Mouse (Mus musculus) mouse embryonic stem cell (cell line): Measurements from ENCODE around the gene Klf9.

Source experiments
- in situ Hi-C, 2 experiments: fragments of 300-500 bp; cut with MboI; formaldehyde crosslinking; loops; 1 replicate in 1 of 2; 3 replicates in 1 of 2; pipeline ENCODE4 v1.14.3; 2019 to 2020; ENCODE audit warnings: low sequenced_read_pairs in 2 of 2, low pct_unique_long_range_greater_than_20kb in 1 of 2, mixed read lengths in 1 of 2; ENCODE audit not compliant: unreplicated experiment in 1 of 2

The Klf9 gene

DNA sequence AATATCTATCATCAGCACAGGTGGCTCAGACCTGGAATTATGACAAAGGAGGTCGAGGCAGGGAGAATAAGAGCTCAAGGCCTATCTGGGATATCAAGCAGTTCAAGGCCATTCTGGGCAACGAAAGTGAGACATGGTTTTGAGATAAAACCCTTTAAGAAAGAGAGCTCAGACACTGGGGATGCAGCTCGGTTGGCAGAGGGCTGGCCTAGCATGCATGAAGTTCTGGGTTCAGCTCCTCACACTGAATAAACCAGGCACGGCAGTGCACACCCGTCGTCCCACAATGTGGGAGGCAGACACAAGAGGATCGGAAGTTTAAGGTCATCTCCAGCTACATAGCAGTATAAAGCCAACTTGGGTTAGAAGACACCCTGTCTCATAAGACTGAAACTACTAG is 48.0 kb downstream of the Klf9 start:
- in situ Hi-C loops: no loop called here

DNA sequence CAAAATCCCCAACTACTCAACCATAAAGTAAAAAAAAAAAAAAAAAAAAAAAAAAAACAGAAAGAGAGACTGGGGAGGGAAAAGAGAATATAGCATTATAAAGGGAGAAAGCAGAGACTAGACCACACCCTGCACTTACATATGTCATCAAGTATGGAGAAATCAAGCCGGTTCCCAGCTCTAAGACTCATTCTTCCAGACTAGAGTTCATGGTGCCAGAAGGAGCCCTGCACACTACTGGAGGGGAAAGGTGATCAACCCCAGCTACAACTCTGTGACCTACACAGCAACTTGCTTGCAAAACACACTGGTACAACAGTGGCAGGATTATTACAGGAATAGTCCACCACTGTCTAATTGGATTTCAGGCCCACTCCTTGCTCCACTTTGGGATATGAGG is 48.7 kb downstream of the Klf9 start:
- in situ Hi-C loops: no loop called here

DNA sequence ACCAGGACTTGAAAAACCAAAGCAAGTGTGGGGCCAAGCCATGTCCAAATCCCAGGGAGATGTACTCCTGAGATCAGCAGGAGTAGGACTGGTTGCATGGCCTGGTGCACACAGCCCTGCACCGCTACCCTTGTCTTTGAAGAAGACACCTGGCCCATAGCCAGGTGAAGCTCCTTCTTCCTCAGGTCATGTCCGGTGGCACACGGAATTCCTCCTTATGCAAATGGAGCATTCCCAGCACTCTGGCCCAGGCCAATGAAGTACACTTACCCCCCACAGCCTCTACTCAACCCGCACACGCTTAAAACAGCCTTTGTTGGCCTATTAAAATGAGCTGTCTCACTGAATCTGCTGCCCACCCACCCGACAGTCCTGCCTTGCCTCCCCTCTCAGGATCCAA is 50.5 kb downstream of the Klf9 start:
- in situ Hi-C loops: no loop called here

DNA sequence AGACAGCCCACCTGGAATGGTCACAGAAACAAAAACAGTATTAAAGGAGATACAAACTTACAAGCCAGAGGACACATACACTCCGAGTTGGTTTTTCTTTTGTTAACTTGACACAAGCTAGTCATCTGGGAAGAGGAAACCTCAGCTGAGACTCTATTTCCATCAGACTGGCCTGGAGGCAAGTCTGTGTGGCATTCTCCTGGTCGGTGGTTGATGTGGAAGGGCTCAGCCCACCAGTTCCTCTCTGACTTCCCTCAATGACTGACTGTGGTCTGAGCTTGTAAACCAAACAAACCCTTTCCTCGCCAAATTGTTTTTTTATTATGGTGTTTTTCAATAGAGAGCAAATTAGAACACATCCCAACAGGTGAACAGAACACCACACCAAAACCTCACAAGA is 52.0 kb downstream of the Klf9 start:
- in situ Hi-C loops: no loop called here

DNA sequence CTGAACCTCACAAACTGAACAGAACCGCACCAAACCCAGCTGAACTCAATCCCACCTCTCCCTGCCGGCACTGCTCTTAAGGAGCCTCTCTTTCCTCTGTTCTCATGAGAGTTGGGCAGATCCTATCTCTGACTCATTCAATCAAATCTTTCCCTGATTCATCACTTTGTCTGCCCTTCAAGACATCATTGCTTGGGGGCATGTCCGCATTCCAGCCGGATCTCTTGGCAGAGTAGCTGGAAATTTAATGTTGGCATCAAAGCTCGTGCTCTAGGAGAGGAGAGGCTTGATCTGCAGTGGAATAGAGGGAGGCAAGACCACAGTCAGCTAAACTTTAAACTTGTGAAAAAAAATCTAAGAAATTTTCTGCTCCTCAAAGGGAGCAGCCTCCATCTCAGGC is 61.1 kb downstream of the Klf9 start:
- in situ Hi-C loops: no loop called here

DNA sequence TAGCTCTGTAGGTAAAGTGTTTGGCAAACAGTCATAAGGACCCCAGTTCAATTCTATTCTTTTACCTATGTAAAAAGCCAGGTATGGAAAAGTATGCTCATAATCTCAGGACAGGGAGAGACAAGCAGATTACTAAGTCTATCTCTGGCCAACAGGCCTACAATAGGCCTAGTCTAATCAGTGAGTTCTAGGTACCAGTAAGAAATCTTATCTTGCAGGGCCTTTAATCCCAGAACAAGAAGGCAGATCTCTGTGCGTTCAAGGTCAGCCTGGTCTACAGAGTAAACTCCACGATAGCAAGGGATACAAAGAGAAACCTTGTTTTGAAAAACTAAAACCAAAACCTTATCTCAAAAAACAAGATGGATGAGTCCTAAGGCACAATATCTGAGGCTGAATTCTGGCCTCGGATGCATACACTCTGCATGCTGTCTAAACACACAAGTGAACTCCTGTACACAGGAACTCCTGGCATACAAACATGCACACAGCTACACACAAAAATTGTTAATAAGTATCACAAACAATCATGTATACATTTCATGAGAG is 62.6 kb downstream of the Klf9 start:
- in situ Hi-C loops: no loop called here

DNA sequence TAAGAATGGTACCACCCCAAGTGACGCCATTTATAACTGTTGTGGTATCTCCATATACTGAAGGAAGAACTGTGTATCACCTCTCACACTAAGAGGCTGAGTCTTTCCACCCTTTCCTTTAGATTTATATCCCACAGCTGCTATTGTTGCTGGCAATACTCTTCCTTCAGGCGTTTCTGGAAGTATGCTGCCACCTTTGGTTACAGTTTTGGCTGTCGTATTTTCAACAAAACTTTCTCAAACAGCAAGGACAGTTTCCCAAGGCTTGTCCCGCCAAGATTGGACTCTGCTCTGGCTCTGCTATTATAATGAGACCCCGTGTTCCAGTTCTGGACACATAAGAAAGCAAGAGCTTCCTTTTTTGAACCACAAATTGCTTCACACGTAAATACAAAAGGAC is 70.3 kb downstream of the Klf9 start:
- in situ Hi-C loops: no loop called here

DNA sequence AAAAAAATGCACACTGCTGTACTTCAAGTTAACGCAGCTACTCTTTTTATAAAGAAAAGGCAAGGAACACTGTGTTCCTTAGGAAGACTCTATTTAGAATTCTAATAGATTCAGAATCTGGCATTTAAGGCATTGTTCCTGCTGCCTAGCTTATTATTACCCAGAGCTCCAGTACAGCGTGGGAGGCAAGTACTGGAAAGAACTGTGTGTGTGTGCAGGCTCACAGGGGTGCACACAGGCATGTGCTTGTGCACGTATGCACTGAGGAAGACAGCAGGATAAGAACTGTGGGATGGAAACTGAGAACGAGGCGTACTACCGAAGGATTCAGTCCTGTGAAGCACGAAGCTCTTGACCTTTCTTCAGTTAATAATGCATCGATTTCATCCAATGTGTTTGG is 73.3 kb downstream of the Klf9 start:
- in situ Hi-C loops: no loop called here
